Mouse (Mus musculus): ENCODE data around the gene Shank1. TPM values are rescaled to one million over a fixed set of nuclear protein-coding genes. Genes with fewer than 3 reads are reported as not detected.
A peak's percentile ranks its signal among the peaks of the same experiment; 100 is the strongest.
"Not testable (repeated sequence)": the region's sequence is repeated elsewhere in the genome, so short reads cannot be mapped to it uniquely, and the experiment has no call there.

Shank1 gene
- total RNA-seq, 1 experiment from 2014 or later: not detected

- not testable (repeated sequence) for ATAC-seq (replicated peaks in 1 of 2; ENCODE audit: insufficient read depth in 1 of 2, low FRiP score in 2 of 2, low TSS enrichment in 1 of 2, low read depth in 1 of 2, poor library complexity in 2 of 2, severe bottlenecking in 2 of 2)
Observed at GRCm38 (mm10) chr7:44297501-44297900, 12.6 kb upstream of the Shank1 start.

- ATAC-seq (replicated peaks in 1 of 2; ENCODE audit: insufficient read depth in 1 of 2, low FRiP score in 2 of 2, low TSS enrichment in 1 of 2, low read depth in 1 of 2, poor library complexity in 2 of 2, severe bottlenecking in 2 of 2): no peak
Observed at GRCm38 (mm10) chr7:44303346-44304340, 6.4 kb upstream of the Shank1 start.

- ATAC-seq (replicated peaks in 1 of 2; ENCODE audit: insufficient read depth in 1 of 2, low FRiP score in 2 of 2, low TSS enrichment in 1 of 2, low read depth in 1 of 2, poor library complexity in 2 of 2, severe bottlenecking in 2 of 2): peak in 1 of 2 experiments; percentile 9; a peak in 1 of 4 replicates
Observed at GRCm38 (mm10) chr7:44304463-44304774, 5.6 kb upstream of the Shank1 start.

- peak; percentile 87 to 90 for ATAC-seq (replicated peaks in 1 of 2; ENCODE audit: insufficient read depth in 1 of 2, low FRiP score in 2 of 2, low TSS enrichment in 1 of 2, low read depth in 1 of 2, poor library complexity in 2 of 2, severe bottlenecking in 2 of 2)
Observed at GRCm38 (mm10) chr7:44304775-44305641, 5.0 kb upstream of the Shank1 start.

- ATAC-seq (replicated peaks in 1 of 2; ENCODE audit: insufficient read depth in 1 of 2, low FRiP score in 2 of 2, low TSS enrichment in 1 of 2, low read depth in 1 of 2, poor library complexity in 2 of 2, severe bottlenecking in 2 of 2): no peak
Observed at GRCm38 (mm10) chr7:44305686-44306085, 4.4 kb upstream of the Shank1 start.

- ATAC-seq (replicated peaks in 1 of 2; ENCODE audit: insufficient read depth in 1 of 2, low FRiP score in 2 of 2, low TSS enrichment in 1 of 2, low read depth in 1 of 2, poor library complexity in 2 of 2, severe bottlenecking in 2 of 2): no peak
Observed at GRCm38 (mm10) chr7:44306516-44307240, 3.4 kb upstream of the Shank1 start, which contains the start of gene Clec11a. TSS of gene Clec11a (minus strand) at chr7:44306902.

GRCm38 (mm10) chr7:44307261-44308020 is 2.6 kb upstream of the Shank1 start:
- ATAC-seq (replicated peaks in 1 of 2; ENCODE audit: insufficient read depth in 1 of 2, low FRiP score in 2 of 2, low TSS enrichment in 1 of 2, low read depth in 1 of 2, poor library complexity in 2 of 2, severe bottlenecking in 2 of 2): no peak

- no peak for ATAC-seq (replicated peaks in 1 of 2; ENCODE audit: insufficient read depth in 1 of 2, low FRiP score in 2 of 2, low TSS enrichment in 1 of 2, low read depth in 1 of 2, poor library complexity in 2 of 2, severe bottlenecking in 2 of 2)
Observed at GRCm38 (mm10) chr7:44310285-44310877, 328 bp downstream of the Shank1 start.

GRCm38 (mm10) chr7:44310878-44311712 is 1.0 kb downstream of the Shank1 start:
- ATAC-seq (replicated peaks in 1 of 2; ENCODE audit: insufficient read depth in 1 of 2, low FRiP score in 2 of 2, low TSS enrichment in 1 of 2, low read depth in 1 of 2, poor library complexity in 2 of 2, severe bottlenecking in 2 of 2): no peak

- ATAC-seq (replicated peaks in 1 of 2; ENCODE audit: insufficient read depth in 1 of 2, low FRiP score in 2 of 2, low TSS enrichment in 1 of 2, low read depth in 1 of 2, poor library complexity in 2 of 2, severe bottlenecking in 2 of 2): peak; percentile 46 to 55; a peak in 3 of 4 replicates
Observed at GRCm38 (mm10) chr7:44311713-44312304, 1.8 kb downstream of the Shank1 start.

GRCm38 (mm10) chr7:44312484-44312883 is 2.4 kb downstream of the Shank1 start:
- no peak for ATAC-seq (replicated peaks in 1 of 2; ENCODE audit: insufficient read depth in 1 of 2, low FRiP score in 2 of 2, low TSS enrichment in 1 of 2, low read depth in 1 of 2, poor library complexity in 2 of 2, severe bottlenecking in 2 of 2)

- 0 out of 4 replicates have a peak, but pooled peaks have one; percentile 47 to 59 for ATAC-seq (replicated peaks in 1 of 2; ENCODE audit: insufficient read depth in 1 of 2, low FRiP score in 2 of 2, low TSS enrichment in 1 of 2, low read depth in 1 of 2, poor library complexity in 2 of 2, severe bottlenecking in 2 of 2)
Observed at GRCm38 (mm10) chr7:44317913-44318312, 7.9 kb downstream of the Shank1 start.

- ATAC-seq (replicated peaks in 1 of 2; ENCODE audit: insufficient read depth in 1 of 2, low FRiP score in 2 of 2, low TSS enrichment in 1 of 2, low read depth in 1 of 2, poor library complexity in 2 of 2, severe bottlenecking in 2 of 2): no peak
Observed at GRCm38 (mm10) chr7:44320886-44321285, 10.8 kb downstream of the Shank1 start.

GRCm38 (mm10) chr7:44322290-44322689 is 12.2 kb downstream of the Shank1 start:
- no peak for ATAC-seq (replicated peaks in 1 of 2; ENCODE audit: insufficient read depth in 1 of 2, low FRiP score in 2 of 2, low TSS enrichment in 1 of 2, low read depth in 1 of 2, poor library complexity in 2 of 2, severe bottlenecking in 2 of 2)

GRCm38 (mm10) chr7:44326614-44327013 is 16.6 kb downstream of the Shank1 start:
- ATAC-seq (replicated peaks in 1 of 2; ENCODE audit: insufficient read depth in 1 of 2, low FRiP score in 2 of 2, low TSS enrichment in 1 of 2, low read depth in 1 of 2, poor library complexity in 2 of 2, severe bottlenecking in 2 of 2): no peak
